Mouse (Mus musculus): Measurements from ENCODE around the gene Cpe.

Gene Cpe

GRCm38 (mm10) chr8:64692651-64693201 is at the start of gene Cpe:
Cpe (minus strand) TSS chr8:64693054.
- DNase-seq (ENCODE audit: low read depth, low spot score), result no peak

GRCm38 (mm10) chr8:64740547-64741211 is 47.8 kb upstream of the Cpe start:
- no peak for DNase-seq (ENCODE audit: low read depth, low spot score)

- no peak for DNase-seq (ENCODE audit: low read depth, low spot score)
Measured at GRCm38 (mm10) chr8:64738916-64739315, 46.1 kb upstream of the Cpe start.

GRCm38 (mm10) chr8:64736767-64737323 is 44.0 kb upstream of the Cpe start:
- no peak for DNase-seq (ENCODE audit: low read depth, low spot score)

GRCm38 (mm10) chr8:64735161-64735560 is 42.3 kb upstream of the Cpe start:
- DNase-seq (ENCODE audit: low read depth, low spot score), result no peak

- DNase-seq (ENCODE audit: low read depth, low spot score), result peak; percentile 98
Measured at GRCm38 (mm10) chr8:64733271-64733943, 40.6 kb upstream of the Cpe start, which contains the start of gene Msmo1. Msmo1 (minus strand) TSS chr8:64733792.

- no peak for DNase-seq (ENCODE audit: low read depth, low spot score)
Measured at GRCm38 (mm10) chr8:64732596-64732995, 39.7 kb upstream of the Cpe start.

- no peak for DNase-seq (ENCODE audit: low read depth, low spot score)
Measured at GRCm38 (mm10) chr8:64728156-64728555, 35.3 kb upstream of the Cpe start.

- no peak for DNase-seq (ENCODE audit: low read depth, low spot score)
Measured at GRCm38 (mm10) chr8:64726190-64726695, 33.4 kb upstream of the Cpe start.

GRCm38 (mm10) chr8:64723206-64723605 is 30.4 kb upstream of the Cpe start:
- no peak for DNase-seq (ENCODE audit: low read depth, low spot score)

GRCm38 (mm10) chr8:64717868-64718267 is 25.0 kb upstream of the Cpe start:
- no peak for DNase-seq (ENCODE audit: low read depth, low spot score)

GRCm38 (mm10) chr8:64712499-64712898 is 19.6 kb upstream of the Cpe start:
- no peak for DNase-seq (ENCODE audit: low read depth, low spot score)

GRCm38 (mm10) chr8:64711544-64711943 is 18.7 kb upstream of the Cpe start:
- no peak for DNase-seq (ENCODE audit: low read depth, low spot score)

GRCm38 (mm10) chr8:64707481-64707880 is 14.6 kb upstream of the Cpe start:
- no peak for DNase-seq (ENCODE audit: low read depth, low spot score)

- DNase-seq (ENCODE audit: low read depth, low spot score), result no peak
Measured at GRCm38 (mm10) chr8:64703191-64703590, 10.3 kb upstream of the Cpe start.

GRCm38 (mm10) chr8:64691591-64692401 is 1.1 kb downstream of the Cpe start:
- no peak for DNase-seq (ENCODE audit: low read depth, low spot score)

GRCm38 (mm10) chr8:64690845-64691244 is 2.0 kb downstream of the Cpe start:
- DNase-seq (ENCODE audit: low read depth, low spot score), result no peak

GRCm38 (mm10) chr8:64690306-64690705 is 2.5 kb downstream of the Cpe start:
- DNase-seq (ENCODE audit: low read depth, low spot score), result no peak

- no peak for DNase-seq (ENCODE audit: low read depth, low spot score)
Measured at GRCm38 (mm10) chr8:64688741-64689140, 4.1 kb downstream of the Cpe start.

- DNase-seq (ENCODE audit: low read depth, low spot score), result no peak
Measured at GRCm38 (mm10) chr8:64688161-64688560, 4.7 kb downstream of the Cpe start.

GRCm38 (mm10) chr8:64682501-64682900 is 10.4 kb downstream of the Cpe start:
- DNase-seq (ENCODE audit: low read depth, low spot score), result no peak

- no peak for DNase-seq (ENCODE audit: low read depth, low spot score)
Measured at GRCm38 (mm10) chr8:64676381-64676780, 16.5 kb downstream of the Cpe start.

Data from brain, embryonic 18.5 days (tissue).